Mouse (Mus musculus) adrenal gland, adult 18-20 months (tissue): ENCODE results near the gene Tjp1. TPM values are rescaled to one million over a fixed set of nuclear protein-coding genes. Genes with fewer than 3 reads are reported as not detected.

Experiments
- DNase-seq, 2 experiments: peaks; one replicate each; pipeline ENCODE4 v3.0.0; 2021 to 2022; ENCODE audit warnings: low spot score in 2 of 2
- total RNA-seq, 2 experiments: library from RNA; stranded (reverse); gene quantifications; 1 replicate in 1 of 2; 2 replicates in 1 of 2; pipeline ENCODE4 v1.2.3; 2021

Tjp1 gene
- total RNA-seq, 2 experiments from 2014 or later = 62.4 to 78.5 TPM

GRCm38 (mm10) chr7:65393704-65394452, 133.7 kb downstream of the Tjp1 start:
- no peak for DNase-seq

GRCm38 (mm10) chr7:65392986-65393385, 134.6 kb downstream of the Tjp1 start:
- DNase-seq = no peak

DNA sequence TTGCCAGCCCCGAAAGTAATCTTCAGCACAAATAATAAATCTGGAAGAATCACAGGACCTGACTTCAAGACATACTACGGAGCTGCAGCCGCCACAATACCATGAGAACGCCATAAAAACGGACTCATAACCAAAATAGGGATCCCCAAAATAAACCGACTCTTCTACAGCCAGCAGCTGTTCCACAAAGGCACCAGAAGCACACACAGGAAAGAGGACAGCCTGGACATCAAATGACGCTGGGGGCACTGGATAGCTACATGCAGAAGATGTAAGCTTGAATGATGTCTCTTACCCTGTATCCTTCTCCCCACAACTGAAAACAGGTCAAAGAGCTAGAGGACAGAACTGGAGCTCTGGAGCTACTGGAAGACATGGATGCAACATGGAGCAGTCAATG, 138.0 kb downstream of the Tjp1 start:
- DNase-seq = no peak

- DNase-seq = no peak
These were observed 139.2 kb downstream of the Tjp1 start for GRCm38 (mm10) chr7:65388243-65389013.

DNA sequence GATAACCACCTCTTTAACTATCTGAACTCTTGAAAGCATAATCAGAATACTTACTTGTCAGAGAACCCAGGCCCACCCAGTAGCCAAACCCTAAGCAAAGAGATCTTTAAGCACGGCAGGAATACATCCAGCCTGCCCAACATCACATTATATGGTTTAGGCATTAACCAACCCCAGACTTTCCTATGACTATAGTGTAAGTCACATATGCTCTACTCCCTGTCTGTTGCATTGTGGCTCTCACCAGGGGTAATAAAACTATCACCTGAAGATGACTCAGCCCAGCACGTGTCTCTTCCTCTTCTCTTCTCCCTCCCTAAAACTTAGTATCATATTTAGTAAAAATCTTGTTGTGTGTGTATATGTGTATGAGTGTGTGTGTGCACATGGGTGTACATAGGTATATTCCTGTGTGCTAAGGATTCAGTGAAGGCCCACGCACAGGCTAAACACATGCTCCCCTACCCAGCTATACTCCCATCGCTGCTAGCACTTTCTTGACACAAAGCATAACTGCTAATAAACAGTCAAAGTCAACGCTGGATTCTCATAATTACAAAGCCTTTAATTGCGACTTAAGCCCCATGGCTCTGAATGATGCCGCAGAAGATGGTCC, 139.9 kb downstream of the Tjp1 start:
- DNase-seq = no peak

GRCm38 (mm10) chr7:65384775-65385174, 142.8 kb downstream of the Tjp1 start:
- no peak for DNase-seq

DNA sequence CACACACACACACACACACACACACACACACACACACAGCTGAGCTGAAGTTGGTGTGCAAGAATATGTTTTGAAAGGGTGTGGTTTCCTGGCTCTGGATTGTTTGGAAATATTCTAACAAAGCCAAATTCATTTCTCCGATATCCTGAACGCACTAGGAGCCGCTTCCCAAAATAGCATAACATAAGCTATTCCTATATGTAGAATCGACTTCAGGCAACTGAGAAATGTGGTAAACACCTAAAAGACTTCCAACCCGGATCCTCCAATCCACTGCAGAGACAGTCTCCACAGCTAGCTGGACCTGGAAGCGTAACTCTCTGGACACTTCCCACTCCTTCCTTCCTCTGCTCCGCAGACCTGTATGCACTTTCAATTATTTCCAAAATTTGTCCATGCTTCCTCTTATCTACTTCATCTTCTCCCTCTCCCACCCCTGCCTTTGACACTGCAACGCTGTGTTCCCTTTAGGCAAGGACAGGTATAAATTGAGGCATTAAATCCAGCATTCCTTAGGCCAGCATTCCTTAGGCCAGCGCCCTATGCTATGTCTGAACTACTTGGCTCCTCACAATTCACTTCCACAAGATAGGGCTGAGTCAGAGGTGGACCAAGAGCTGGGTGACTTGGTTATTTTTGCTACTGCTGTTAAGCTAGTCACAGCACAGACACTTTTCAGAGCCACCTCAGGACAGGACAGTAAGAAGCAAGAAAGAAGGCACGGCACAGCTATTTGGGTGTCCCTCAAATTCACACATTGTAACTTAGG, 144.9 kb downstream of the Tjp1 start:
- DNase-seq = no peak

GRCm38 (mm10) chr7:65381896-65382295, 145.7 kb downstream of the Tjp1 start:
- DNase-seq = no peak

DNA sequence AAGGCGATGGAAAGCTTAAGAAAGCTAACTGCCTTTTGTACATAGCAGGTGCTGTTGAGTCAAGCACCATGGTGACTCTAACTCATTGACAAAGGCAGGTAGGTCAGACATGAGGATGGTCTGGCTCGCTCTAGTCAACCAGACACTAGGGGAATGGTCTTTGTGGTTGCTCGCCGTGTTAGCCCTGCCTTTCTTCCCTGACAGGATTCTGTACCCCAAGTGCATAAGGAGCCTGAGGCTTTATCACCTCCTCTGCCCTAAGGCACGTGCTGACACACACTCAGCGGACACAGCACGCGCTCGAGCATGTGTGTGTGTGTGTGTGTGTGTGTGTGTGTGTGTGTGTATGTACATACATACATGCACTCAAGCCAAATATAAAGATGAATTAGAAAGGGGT, 146.9 kb downstream of the Tjp1 start:
- no peak for DNase-seq

DNA sequence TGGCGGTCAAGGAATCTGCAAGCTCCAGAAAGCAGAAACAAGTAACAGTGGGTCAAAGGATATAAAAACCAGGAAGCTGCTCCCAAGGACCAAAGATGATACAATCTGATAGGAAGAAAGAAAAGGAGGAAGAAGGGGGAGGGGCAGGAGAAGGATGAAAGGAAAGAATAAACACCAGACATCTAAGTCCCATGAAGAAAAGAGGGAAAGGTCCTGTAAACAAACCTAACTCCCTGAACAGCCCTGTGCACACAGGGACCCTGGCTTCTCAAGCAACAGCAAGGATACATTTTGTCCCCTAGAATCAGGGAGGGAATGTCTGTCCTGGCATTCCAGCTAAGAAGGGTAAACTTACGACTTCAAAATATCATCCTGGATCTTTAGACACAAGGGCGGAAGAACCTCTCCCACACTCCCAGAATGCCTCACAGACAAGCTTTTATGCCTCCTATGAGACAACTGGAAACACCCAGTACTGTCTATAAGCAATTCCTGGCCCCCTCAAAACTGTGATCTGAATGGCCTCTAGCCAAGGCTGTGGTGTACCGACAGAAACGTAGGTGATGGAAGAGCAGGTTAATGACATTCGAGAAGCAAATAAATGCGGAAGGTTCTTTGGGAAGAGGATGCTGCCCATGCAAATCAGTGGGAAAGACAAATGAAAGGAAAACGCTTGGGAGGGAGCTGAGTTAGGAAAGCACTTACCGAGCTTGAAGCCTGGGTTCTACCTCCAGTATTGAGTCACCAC, 148.6 kb downstream of the Tjp1 start:
- DNase-seq = no peak

- no peak for DNase-seq
These were observed 150.1 kb downstream of the Tjp1 start for GRCm38 (mm10) chr7:65377521-65377920.

- DNase-seq = no peak
These were observed 152.0 kb downstream of the Tjp1 start for GRCm38 (mm10) chr7:65375621-65376020.

DNA sequence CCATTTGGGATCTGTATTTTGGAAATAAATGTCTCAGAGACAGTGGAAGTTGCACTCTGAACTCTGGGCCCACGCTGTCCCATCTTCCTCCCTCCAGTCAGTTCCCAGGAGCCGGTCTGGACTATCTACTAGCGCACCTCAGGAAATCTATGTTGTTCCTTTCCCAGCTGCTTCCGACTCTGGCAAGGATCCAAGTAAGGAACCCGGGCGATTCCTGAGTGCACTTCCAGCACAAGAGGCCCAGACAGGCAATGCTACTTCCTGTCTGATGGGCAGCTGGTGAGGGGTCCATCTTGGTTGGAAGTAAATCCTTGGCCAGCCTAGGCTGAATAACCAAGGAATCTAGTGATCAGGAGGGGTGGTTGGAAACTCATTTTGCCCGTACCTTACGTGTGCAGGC, 152.4 kb downstream of the Tjp1 start:
- peak in 1 of 2 experiments; percentile 31 for DNase-seq

- no peak for DNase-seq
These were observed 154.2 kb downstream of the Tjp1 start for GRCm38 (mm10) chr7:65373336-65373735.

- no peak for DNase-seq
These were observed 155.8 kb downstream of the Tjp1 start for GRCm38 (mm10) chr7:65371765-65372164.

DNA sequence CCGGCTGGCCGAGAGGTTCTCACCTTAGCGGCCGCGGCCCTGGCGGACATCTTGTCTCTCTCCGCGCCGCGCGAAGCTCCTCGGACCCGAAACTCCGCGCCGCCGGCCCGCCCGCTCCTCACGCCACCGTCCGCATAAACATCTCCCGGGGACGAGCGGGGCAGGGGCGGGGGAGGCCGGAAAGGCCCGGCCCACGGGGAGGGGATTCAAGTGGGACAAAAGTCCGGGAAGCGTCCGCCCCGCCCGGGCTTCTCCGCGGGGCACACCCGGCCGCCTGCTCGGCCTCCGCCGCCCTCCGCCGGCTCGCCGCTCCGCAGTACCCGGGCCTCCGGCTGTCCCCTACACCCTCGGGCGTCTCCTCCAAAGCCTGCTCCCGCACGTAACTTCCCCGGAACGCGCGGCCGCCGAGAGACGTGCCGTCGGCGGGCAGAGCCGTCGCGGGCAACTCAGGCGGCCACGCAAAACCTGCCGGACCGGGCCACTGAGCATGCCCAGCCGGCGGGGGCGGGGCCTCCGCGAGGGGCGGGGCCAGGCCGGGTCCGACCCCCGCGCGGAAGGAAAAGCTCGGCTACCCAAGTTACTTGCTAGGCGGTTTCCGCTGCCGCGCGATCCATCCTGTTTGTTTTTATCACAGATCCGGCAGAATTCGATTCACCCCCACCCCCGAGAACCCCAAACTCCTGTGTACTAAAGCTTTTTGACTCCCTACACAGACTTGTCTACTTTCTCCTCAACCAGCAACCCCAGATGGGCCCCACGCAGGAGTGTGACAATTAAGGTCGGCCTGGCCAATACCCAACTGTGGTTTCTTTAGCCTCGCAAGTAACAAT, 156.6 kb downstream of the Tjp1 start:
- DNase-seq = peak; percentile 95 to 97

- peak; percentile 42 for DNase-seq
These were observed 157.2 kb downstream of the Tjp1 start for GRCm38 (mm10) chr7:65370381-65370786.

- DNase-seq = no peak
These were observed 158.5 kb downstream of the Tjp1 start for GRCm38 (mm10) chr7:65369101-65369500.

- no peak for DNase-seq
These were observed 160.0 kb downstream of the Tjp1 start for GRCm38 (mm10) chr7:65367386-65368245.
